ENCODE assay signal across 13 mouse cellular contexts in the genomic region with DNA sequence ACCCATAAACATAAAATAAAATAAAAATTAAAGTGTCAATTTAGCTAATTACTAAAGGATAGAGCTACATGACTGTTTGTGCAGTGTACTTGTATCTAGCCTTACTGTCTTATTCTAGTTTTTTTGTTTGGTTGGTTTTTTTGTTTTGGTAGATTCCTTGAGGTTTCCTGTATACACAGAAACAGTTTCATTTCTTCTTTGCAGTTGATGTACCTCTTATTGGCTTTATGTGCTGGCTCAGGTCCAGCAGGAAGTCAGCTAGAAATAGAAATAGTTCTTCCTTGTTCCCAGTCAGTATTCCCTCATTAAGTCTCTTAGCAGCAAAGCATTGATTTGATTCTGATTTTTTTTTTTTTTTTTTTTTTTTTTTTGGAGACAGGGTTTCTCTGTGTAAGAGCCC. TPM values are rescaled to one million over a fixed set of nuclear protein-coding genes. Genes with fewer than 3 reads are reported as not detected.
A peak's percentile ranks its signal among the peaks of the same experiment; 100 is the strongest.
DNase-seq lines count a peak whose midpoint lies in the region; ATAC-seq and TF ChIP-seq lines count a peak whose summit lies in the region.
"Had no signal": no experiment of that assay in that cellular context is flagged by ENCODE, and none has a peak within 500 bp of the region (broad histone marks: within the 10 kb centered on the region; RNA-seq: fewer than 3 reads in every experiment).

No protein-coding gene starts in this region.

- intact Hi-C loops in left cerebral cortex, postnatal 4 days (cut with DNase I) = no loop called here

- no peak overlapping the region for H3K4me2 ChIP-seq in heart, embryonic 11.5 days
- H3K4me2 ChIP-seq in lung, embryonic 14.5 days = no peak overlapping the region
- H3K4me2 ChIP-seq in lung, postnatal 0 days (replicated peaks; ENCODE audit: low read depth, low read length) = no peak overlapping the region
- H3K4me2 ChIP-seq: limb, embryonic 12.5 days; midbrain, embryonic 12.5 days had no signal

- ATAC-seq in heart, embryonic 11.5 days (replicated peaks; ENCODE audit: insufficient number of reproducible peaks, low FRiP score, low TSS enrichment) = no peak
- ATAC-seq in lung, embryonic 14.5 days (ENCODE audit: insufficient read depth) = no peak
- no peak for ATAC-seq in lung, postnatal 0 days
- peak; percentile 59 for ATAC-seq in granulocyte monocyte progenitor cell, adult 5-6 weeks (replicated peaks; ENCODE audit: poor library complexity, severe bottlenecking)

- DNase-seq in heart, adult 11 months = peak; percentile 95
- peak; percentile 56 for DNase-seq in lung, embryonic 14.5 days
- no peak for DNase-seq in lung, postnatal 0 days (ENCODE audit: low spot score)
- peak; percentile 45 for DNase-seq in skeletal muscle tissue, adult 2 months (ENCODE audit: low read depth, low spot score)
- DNase-seq in left cerebral cortex, postnatal 4 days = no peak
- DNase-seq in gastrocnemius, adult 18-20 months (ENCODE audit: low spot score) = no peak
- DNase-seq: B cell, adult 2 months; cerebellum, postnatal 10 days; right cerebral cortex, postnatal 4 days had no signal

- no peak for TF ChIP-seq EP300 in lung, postnatal 0 days (IDR thresholded peaks at IDR 0.05)

- no peak overlapping the region for H3K4me3 ChIP-seq in heart, embryonic 11.5 days (ENCODE audit: low read depth, low read length)
- no peak overlapping the region for H3K4me3 ChIP-seq in lung, embryonic 14.5 days (ENCODE audit: low read depth, low read length)
- no peak overlapping the region for H3K4me3 ChIP-seq in lung, postnatal 0 days (ENCODE audit: low read depth, low read length)
- H3K4me3 ChIP-seq: limb, embryonic 12.5 days; midbrain, embryonic 12.5 days had no signal

- H3K27me3 ChIP-seq in heart, embryonic 11.5 days (ENCODE audit: control insufficient read depth, insufficient read depth, low read length) = no peaks in the 10 kb centered on the region
- no peaks in the 10 kb centered on the region for H3K27me3 ChIP-seq in lung, embryonic 14.5 days (ENCODE audit: insufficient read depth, low read length)
- no peaks in the 10 kb centered on the region for H3K27me3 ChIP-seq in lung, postnatal 0 days (replicated peaks; ENCODE audit: insufficient read depth, low read length)
- H3K27me3 ChIP-seq: limb, embryonic 12.5 days; midbrain, embryonic 12.5 days had no signal

- H3K9ac ChIP-seq in heart, embryonic 11.5 days (ENCODE audit: low read depth, low read length) = no peak overlapping the region
- H3K9ac ChIP-seq in lung, embryonic 14.5 days = no peak overlapping the region
- H3K9ac ChIP-seq in lung, postnatal 0 days (replicated peaks; ENCODE audit: low read depth) = no peak overlapping the region
- H3K9ac ChIP-seq: limb, embryonic 12.5 days; midbrain, embryonic 12.5 days had no signal

- no peak for TF ChIP-seq CTCF in lung, embryonic 14.5 days (IDR thresholded peaks at IDR 0.05; ENCODE audit: low read depth)
- no peak for TF ChIP-seq CTCF in lung, postnatal 0 days (IDR thresholded peaks at IDR 0.05)

- H3K36me3 ChIP-seq in heart, embryonic 11.5 days (ENCODE audit: control insufficient read depth, insufficient read depth, low read length) = no peaks in the 10 kb centered on the region
- H3K36me3 ChIP-seq in lung, embryonic 14.5 days (ENCODE audit: insufficient read depth) = no peaks in the 10 kb centered on the region
- no peaks in the 10 kb centered on the region for H3K36me3 ChIP-seq in lung, postnatal 0 days (ENCODE audit: insufficient read depth, low read length)
- H3K36me3 ChIP-seq: limb, embryonic 12.5 days; midbrain, embryonic 12.5 days had no signal

- no peaks in the 10 kb centered on the region for H3K9me3 ChIP-seq in heart, embryonic 11.5 days (replicated peaks; ENCODE audit: control insufficient read depth, low read length)
- no peaks in the 10 kb centered on the region for H3K9me3 ChIP-seq in lung, embryonic 14.5 days (ENCODE audit: low read depth, low read length)
- H3K9me3 ChIP-seq in lung, postnatal 0 days (ENCODE audit: low read length) = no peaks in the 10 kb centered on the region
- H3K9me3 ChIP-seq: midbrain, embryonic 12.5 days had no signal

- H3K4me1 ChIP-seq in heart, embryonic 11.5 days (ENCODE audit: control insufficient read depth, insufficient read depth, low read length) = peaks cover 11% of the 10 kb centered on the region
- H3K4me1 ChIP-seq in lung, embryonic 14.5 days (ENCODE audit: insufficient read depth) = peaks cover 14% of the 10 kb centered on the region
- peaks cover 2% of the 10 kb centered on the region; the same call in 1 of the 2 replicates for H3K4me1 ChIP-seq in lung, postnatal 0 days (ENCODE audit: insufficient read depth, low read depth, low read length)

- H3K27ac ChIP-seq in heart, embryonic 11.5 days (ENCODE audit: low read depth, low read length) = no peak overlapping the region
- no peak overlapping the region for H3K27ac ChIP-seq in lung, embryonic 14.5 days (ENCODE audit: low read depth)
- no peak overlapping the region for H3K27ac ChIP-seq in lung, postnatal 0 days (ENCODE audit: low read length)
- H3K27ac ChIP-seq: limb, embryonic 12.5 days; midbrain, embryonic 12.5 days had no signal

RNA-seq across cellular contexts. Expression of gene Fbxw11, which starts 35.2 kb away (rescaled TPM):
- polyA plus RNA-seq in heart, embryonic 11.5 days (2014; fragmentation: Nextera tagmentation; extraction: Ambion mirVana) = 51.0 and 74.8 TPM in 2 replicates
- polyA plus RNA-seq in lung, embryonic 14.5 days (2014; fragmentation: Nextera tagmentation; extraction: Ambion mirVana) = 82.6 and 89.5 TPM in 2 replicates
- 46.6 and 54.2 TPM in 2 replicates for polyA plus RNA-seq in lung, postnatal 0 days (2015; fragmentation: Nextera tagmentation; extraction: Ambion mirVana)
- total RNA-seq in granulocyte monocyte progenitor cell, adult 5-6 weeks (2014; fragmentation: Nextera tagmentation) = 35.4 and 46.8 TPM in 2 replicates
- total RNA-seq in granulocyte monocyte progenitor cell, adult 5-6 weeks (2017) = 60.4 and 62.0 TPM in 2 replicates
- total RNA-seq in left cerebral cortex, postnatal 4 days (2021) = 100 to 1,000 TPM; 124 to 127 TPM
- 10 to 100 TPM; 55.5 to 66.3 TPM for total RNA-seq in gastrocnemius, adult 18-20 months (2021)

Comparison
In these comparisons a context has a peak if more than half of its experiments do, and no peak if none do; other contexts are left out.
1. DNase-seq: peak in heart, adult 11 months (single experiment), lung, embryonic 14.5 days (single experiment) and skeletal muscle tissue, adult 2 months (single experiment); none in lung, postnatal 0 days (single experiment), left cerebral cortex, postnatal 4 days (single experiment) and gastrocnemius, adult 18-20 months (single experiment).